Mouse (Mus musculus) testis, adult 2 months (tissue): ENCODE data around the gene Cd300lf. TPM values are rescaled to one million over a fixed set of nuclear protein-coding genes. Genes with fewer than 3 reads are reported as not detected.

ENCODE experiments used
- H3K27ac ChIP-seq: fragments of 200-500 bp; 2 replicates; pipeline ENCODE4 v1.5.1; 2012; ENCODE audit warnings: low read depth, low read length; ENCODE audit not compliant: control insufficient read depth, insufficient read depth
- H3K27me3 ChIP-seq: fragments of 200-500 bp; 2 replicates; pipeline ENCODE4 v1.6.1; 2012; ENCODE audit warnings: mild to moderate bottlenecking, low read length, moderate library complexity; ENCODE audit not compliant: control insufficient read depth, insufficient read depth
- H3K36me3 ChIP-seq: fragments of 200-500 bp; 2 replicates; pipeline ENCODE4 v1.6.1; 2012; ENCODE audit warnings: mild to moderate bottlenecking, low read length; ENCODE audit not compliant: control insufficient read depth, insufficient read depth
- H3K4me1 ChIP-seq: fragments of 200-500 bp; 2 replicates; pipeline ENCODE4 v1.6.1; 2012; ENCODE audit warnings: low read length; ENCODE audit not compliant: control insufficient read depth, insufficient read depth
- H3K4me3 ChIP-seq: fragments of 200-500 bp; 2 replicates; pipeline ENCODE4 v1.5.1; 2012; ENCODE audit warnings: low read depth, mild to moderate bottlenecking, low read length, moderate library complexity, mixed read lengths; ENCODE audit not compliant: control insufficient read depth
- CTCF ChIP-seq: fragments of 200-500 bp; IDR thresholded peaks from 2 replicates; pipeline ENCODE4 v1.5.1; 2012; ENCODE audit warnings: low read depth, mild to moderate bottlenecking, inconsistent platforms, low read length, moderate library complexity; ENCODE audit not compliant: control insufficient read depth, insufficient read depth, insufficient replicate concordance
- POLR2A ChIP-seq: fragments of 200-500 bp; IDR thresholded peaks from 2 replicates; pipeline ENCODE4 v1.6.1; 2012; ENCODE audit warnings: low read depth, mild to moderate bottlenecking, inconsistent platforms, low read length, moderate library complexity; ENCODE audit not compliant: control insufficient read depth
- polyA plus RNA-seq: library from polyadenylated mRNA; depleted of rRNA; stranded (reverse); fragments of >200 nt; gene quantifications from 2 replicates; pipeline ENCODE4 v1.2.3, GENCODE M21; 2012

The Cd300lf gene
- polyA plus RNA-seq, 1 experiment: 0.09 TPM

DNA sequence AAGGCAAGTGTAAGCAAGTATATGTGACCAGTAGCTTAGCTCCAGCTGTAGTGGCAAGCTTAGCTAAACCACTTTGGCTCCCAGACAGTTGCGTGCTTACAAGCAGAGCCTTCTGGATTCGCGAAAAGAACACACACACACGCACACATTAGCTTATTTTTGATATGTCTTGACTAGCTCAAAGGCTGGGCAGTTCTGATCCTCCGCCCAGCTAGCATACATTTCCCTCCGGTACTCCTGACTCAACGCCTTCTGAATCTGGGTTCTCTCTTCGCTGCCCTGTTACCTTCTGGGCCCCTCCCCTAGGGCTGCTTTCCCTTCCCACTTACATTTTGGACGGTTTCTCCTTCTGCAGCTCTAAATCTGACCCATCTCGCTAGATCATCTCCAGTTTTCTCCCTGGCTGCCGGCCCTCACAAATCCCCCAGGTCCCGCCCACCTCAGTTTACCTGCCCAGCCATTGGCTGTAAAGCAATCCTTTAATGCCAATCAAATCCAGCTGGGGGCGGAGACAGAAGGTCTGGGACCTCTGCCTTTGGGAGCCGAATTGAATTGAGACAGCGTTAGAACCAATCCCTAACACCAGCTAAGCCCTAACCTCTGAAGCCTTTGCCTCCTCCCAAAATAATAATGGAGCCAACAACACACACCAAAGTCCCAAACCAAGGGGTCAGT, 18.1 kb upstream of the Cd300lf start:
- Histone ChIP-seq H3K27me3 (no peaks in the 10 kb centered on the region), H3K4me1 (peaks cover 7% of the 10 kb centered on the region), H3K36me3 (no peaks in the 10 kb centered on the region), H3K27ac (no peak overlapping the region), H3K4me3 (no peak overlapping the region)
- TF ChIP-seq CTCF (no peak), POLR2A (no peak)

DNA sequence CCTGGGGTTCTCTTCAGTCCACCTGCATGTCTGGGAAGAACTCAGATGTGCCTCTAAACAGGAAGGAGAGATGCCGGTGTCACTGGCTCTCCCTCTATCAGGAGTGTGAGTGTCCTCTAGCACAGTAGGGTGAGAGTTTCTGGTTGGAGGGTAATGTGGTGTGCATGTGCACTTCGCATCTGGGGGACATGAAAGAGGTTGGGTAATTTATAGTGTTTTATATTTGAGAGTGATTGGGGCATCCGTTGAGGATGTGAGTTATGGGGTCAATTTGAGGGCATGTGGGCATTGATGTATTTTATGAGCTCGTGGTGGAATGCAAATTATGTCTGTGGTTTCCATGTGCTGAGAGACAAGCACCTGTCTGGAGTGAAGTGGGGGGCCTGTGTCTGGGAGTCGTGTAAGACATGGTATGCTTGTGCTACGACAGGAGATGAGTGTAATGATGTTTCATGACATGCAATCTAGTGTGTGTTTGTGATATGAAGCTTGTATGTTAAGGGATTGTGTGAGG, 17.0 kb upstream of the Cd300lf start:
- H3K4me1 ChIP-seq: peaks cover 7% of the 10 kb centered on the region
- no peaks in the 10 kb centered on the region for H3K36me3 ChIP-seq
- H3K4me3 ChIP-seq: no peak overlapping the region
- H3K27ac ChIP-seq: no peak overlapping the region
- no peaks in the 10 kb centered on the region for H3K27me3 ChIP-seq
- TF ChIP-seq POLR2A: no peak
- TF ChIP-seq CTCF: no peak

DNA sequence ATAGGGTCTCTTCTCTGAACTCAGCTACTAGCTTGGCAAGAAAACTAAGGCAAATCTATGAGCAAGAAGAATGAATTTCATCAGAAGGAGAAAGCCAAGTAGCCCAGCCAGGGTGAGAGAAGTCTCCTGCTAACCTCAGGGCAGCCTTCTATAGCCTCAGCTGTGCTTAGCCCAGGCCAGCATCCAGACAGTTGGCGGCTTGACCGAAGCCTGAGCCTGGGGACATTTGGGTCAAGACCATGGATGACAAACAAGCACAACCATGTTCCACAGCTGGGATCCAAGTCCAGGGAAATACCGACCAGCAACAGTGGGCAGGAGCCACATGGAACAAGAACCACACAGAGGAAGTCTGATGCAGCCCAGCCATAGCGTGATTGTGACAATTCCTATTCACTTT, 14.0 kb upstream of the Cd300lf start:
- Histone ChIP-seq H3K27ac (no peak overlapping the region), H3K4me1 (peaks cover 5% of the 10 kb centered on the region; the same call in 1 of the 2 replicates), H3K27me3 (no peaks in the 10 kb centered on the region), H3K36me3 (no peaks in the 10 kb centered on the region), H3K4me3 (no peak overlapping the region)
- TF ChIP-seq CTCF: no peak
- no peak for TF ChIP-seq POLR2A

DNA sequence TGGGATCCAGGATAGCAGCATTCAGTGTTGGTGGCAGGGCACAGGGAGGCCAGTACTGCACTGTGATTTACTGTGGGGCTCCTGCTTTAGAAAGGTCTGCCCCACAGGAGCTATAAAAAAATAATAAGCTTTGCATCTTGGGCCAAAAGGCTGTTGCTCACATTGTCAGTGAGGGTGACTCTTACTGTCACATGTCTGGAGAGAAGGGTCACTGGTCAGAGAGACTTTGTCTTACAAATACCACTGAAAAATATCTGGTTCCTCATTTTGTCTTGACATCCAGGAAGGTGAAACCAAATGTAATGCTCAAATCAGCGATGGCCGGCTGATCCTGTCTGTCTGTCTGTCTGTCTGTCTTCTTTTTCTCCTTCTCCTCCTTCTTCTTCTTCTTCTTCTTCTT, 8.2 kb upstream of the Cd300lf start:
- Histone ChIP-seq H3K4me1 (no peaks in the 10 kb centered on the region), H3K27me3 (no peaks in the 10 kb centered on the region), H3K27ac (no peak overlapping the region), H3K36me3 (no peaks in the 10 kb centered on the region), H3K4me3 (no peak overlapping the region)
- TF ChIP-seq POLR2A (no peak), CTCF (no peak)

DNA sequence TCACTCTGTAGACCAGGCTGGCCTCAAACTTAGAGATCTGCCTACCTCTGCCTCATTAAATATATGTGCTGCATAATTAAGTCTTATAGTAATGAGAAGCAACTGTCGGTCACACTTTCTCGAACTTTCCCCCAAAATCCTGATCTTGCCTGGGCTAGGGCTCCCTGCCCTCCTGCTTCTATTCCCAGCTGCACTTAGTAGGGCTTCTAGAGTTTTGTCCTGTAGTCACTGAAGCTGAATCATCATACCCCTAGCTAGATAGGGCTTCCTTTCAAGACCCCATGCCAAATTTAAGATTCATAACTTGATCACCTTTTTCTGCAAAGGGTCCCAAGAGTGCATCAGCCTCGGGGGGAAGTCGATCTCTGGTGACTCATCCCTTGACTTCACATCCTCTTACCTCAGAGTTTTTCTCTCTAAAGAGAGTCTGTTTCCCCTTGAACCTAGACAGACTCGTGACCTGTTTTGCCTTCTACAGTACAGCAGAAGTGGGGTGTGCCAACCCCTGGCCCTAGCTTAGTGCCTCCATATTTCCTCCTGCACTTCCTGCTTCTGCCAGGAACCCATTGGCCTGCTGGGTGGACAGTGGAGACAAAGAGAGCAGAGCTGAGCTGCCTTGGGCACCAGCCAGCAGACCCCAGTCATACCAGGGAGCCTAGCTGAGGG, 4.9 kb upstream of the Cd300lf start:
- H3K36me3 ChIP-seq: no peaks in the 10 kb centered on the region

DNA sequence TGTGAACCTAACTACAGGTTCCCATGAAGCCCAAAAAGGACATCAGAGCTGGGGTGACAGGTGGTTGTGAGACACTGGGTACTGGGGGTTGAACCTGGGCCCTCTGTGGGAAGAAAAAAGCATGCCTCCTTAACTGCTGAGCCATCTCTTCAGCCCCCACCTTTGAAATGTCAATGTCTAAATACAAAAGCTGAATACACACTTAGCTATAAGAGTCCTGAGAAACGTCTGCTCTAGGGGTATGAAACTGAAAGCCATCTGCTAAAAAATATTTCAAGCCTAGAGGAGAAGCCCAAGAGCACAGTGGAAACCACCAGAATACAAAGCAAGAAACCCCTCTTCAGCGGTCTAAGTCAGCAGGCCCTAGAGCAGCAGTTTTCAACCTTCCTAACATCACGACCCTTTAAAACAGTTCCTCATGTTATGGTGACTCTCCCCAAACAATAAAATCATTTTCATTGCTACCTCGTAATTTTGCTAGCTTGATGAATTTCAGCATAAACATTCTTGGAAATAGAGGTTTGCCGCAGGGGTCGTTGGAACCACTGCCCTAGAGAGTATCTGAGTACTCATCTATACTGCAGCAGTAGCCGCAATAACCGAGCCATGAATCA, 1.9 kb downstream of the Cd300lf start:
- no peak overlapping the region for H3K27ac ChIP-seq
- no peaks in the 10 kb centered on the region for H3K36me3 ChIP-seq
- no peaks in the 10 kb centered on the region for H3K4me1 ChIP-seq
- no peak overlapping the region for H3K4me3 ChIP-seq
- TF ChIP-seq CTCF: no peak
- no peak for TF ChIP-seq POLR2A
- no peaks in the 10 kb centered on the region for H3K27me3 ChIP-seq

More for the DNA sequence above, 4.9 kb upstream of the Cd300lf start:
- H3K4me3 ChIP-seq: no peak overlapping the region
- no peaks in the 10 kb centered on the region for H3K4me1 ChIP-seq
- H3K27me3 ChIP-seq: no peaks in the 10 kb centered on the region
- no peak overlapping the region for H3K27ac ChIP-seq
- TF ChIP-seq POLR2A (no peak), CTCF (no peak)

DNA sequence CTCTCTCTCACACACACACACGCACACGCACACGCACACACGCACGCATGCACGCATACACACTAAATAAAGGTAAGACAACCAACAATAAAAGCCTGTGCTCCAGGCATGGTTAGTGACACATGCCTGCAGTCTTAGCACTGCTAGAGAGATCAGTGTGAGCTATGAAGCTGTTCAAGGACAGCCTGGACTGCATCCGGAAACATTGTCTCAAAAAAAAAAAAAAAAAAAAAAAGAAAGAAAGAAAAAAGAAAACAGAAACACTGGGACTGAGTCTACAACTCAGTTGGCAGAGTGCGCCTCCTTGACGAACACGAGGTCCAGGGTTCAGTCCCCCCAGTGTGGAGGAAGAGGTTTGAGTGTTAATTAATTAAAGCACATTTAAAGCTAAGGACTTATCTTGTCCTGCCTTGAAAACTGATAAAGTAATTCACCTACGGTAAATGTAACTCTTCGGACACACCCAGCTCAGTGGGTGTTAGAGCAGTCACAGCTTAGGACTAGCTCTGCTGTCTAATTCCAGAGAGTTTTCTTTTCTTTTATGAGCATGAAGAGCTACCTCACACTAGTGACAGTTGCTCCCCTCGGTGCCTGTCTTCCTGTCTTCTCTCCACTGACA, 4.2 kb downstream of the Cd300lf start:
- TF ChIP-seq POLR2A: no peak
- Histone ChIP-seq H3K4me1 (no peaks in the 10 kb centered on the region), H3K4me3 (no peak overlapping the region), H3K27ac (no peak overlapping the region), H3K36me3 (no peaks in the 10 kb centered on the region), H3K27me3 (no peaks in the 10 kb centered on the region)
